Mouse (Mus musculus): Measurements from ENCODE around the gene Gm15114. TPM values are rescaled to one million over a fixed set of nuclear protein-coding genes. Genes with fewer than 3 reads are reported as not detected.
"Not testable (repeated sequence)": the region's sequence is repeated elsewhere in the genome, so short reads cannot be mapped to it uniquely, and the experiment has no call there.

The Gm15114 gene
- total RNA-seq (2018; cell fraction: chromatin; rRNA removed): not detected
- total RNA-seq (2018; cell fraction: cytosol; rRNA removed): not detected
- not detected for total RNA-seq (2018; cell fraction: nucleus; rRNA removed)
- polyA plus RNA-seq (2018): not detected in 3 replicates

- H3K36me3 ChIP-seq (ENCODE audit: inconsistent target); H3K27ac ChIP-seq; H3K79me2 ChIP-seq (ENCODE audit: inconsistent target); H3K4me3 ChIP-seq (ENCODE audit: inconsistent target): not testable (repeated sequence)
- WGBS (ENCODE audit: missing documents): no CpG with 5 or more reads among the region's 1 CpGs
Measured at GRCm38 (mm10) chrX:148488649-148489048, at the start of gene Gm15114. TSS of gene Gm15114 (plus strand) at chrX:148488949.

Other genes with a start within 250 kb of the Gm15114 start
- not detected in 3 replicates for gene Gm8334, start 126.2 kb downstream of the Gm15114 start, polyA plus RNA-seq (2018)
- not detected in 3 replicates for gene Gm15127, start 174.6 kb downstream of the Gm15114 start, polyA plus RNA-seq (2018)

Data from macrophage (primary cell).